Mouse (Mus musculus): ENCODE measurements around the gene Ech1.

GRCm38 (mm10) chr7:28794496-28794895 is 30.5 kb upstream of the Ech1 start:
- TF ChIP-seq CTCF (IDR thresholded peaks at IDR 0.05; ENCODE audit: extremely low read depth, insufficient read length, insufficient replicate concordance, low read depth, low read length) (no peak), POLR2A (IDR thresholded peaks at IDR 0.05; ENCODE audit: low read depth, low read length) (no peak)

Data from small intestine, adult 2 months (tissue).